Mouse (Mus musculus): ENCODE data around the gene Atxn1. TPM values are rescaled to one million over a fixed set of nuclear protein-coding genes. Genes with fewer than 3 reads are reported as not detected.

Gene Atxn1
- polyA plus RNA-seq, 1 experiment from 2014 or later: 10.4 TPM

- Histone ChIP-seq H3K4me2 (ENCODE audit: low read length) (no peak overlapping the region), H3K4me3 (ENCODE audit: low read depth, low read length) (no peak overlapping the region), H3K27me3 (ENCODE audit: control insufficient read depth, insufficient read depth, low read depth, low read length) (no peaks in the 10 kb centered on the region), H3K9me3 (replicated peaks; ENCODE audit: control insufficient read depth, low read length, poor library complexity, severe bottlenecking) (no peaks in the 10 kb centered on the region), H3K27ac (ENCODE audit: low read length) (no peak overlapping the region), H3K9ac (ENCODE audit: low read depth, low read length) (no peak overlapping the region), H3K36me3 (ENCODE audit: control insufficient read depth, insufficient read depth, low read length) (no peaks in the 10 kb centered on the region), H3K4me1 (ENCODE audit: control insufficient read depth, insufficient read depth, low read length) (no peaks in the 10 kb centered on the region)
- 75% methylated on average over 4 of the region's 4 CpGs for WGBS
- no peak for ATAC-seq
Measured at GRCm38 (mm10) chr13:45546946-45547345, 417.9 kb downstream of the Atxn1 start.

DNA sequence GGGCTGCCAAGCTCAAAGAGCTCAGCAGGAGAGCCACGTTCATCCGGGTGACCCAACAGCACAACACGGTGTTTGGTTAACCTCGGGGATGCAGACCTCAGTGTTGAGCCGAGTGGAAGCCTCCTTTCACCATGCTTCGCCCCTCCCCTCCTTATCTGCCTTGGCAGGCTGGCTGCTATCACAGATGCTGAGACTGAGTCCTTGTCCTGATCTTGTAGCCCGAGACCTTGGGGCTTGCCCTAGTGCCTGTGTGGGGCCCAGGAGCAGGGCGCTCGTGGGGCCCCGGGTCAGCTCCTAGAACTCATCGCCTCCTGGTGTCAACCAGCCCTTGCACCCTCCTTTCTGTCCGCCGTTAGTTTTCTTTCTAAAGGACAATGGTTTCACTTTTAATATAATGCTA, 418.8 kb downstream of the Atxn1 start:
- no peaks in the 10 kb centered on the region for H3K4me1 ChIP-seq (ENCODE audit: control insufficient read depth, insufficient read depth, low read length)
- H3K36me3 ChIP-seq (ENCODE audit: control insufficient read depth, insufficient read depth, low read length): no peaks in the 10 kb centered on the region
- H3K4me2 ChIP-seq (ENCODE audit: low read length): no peak overlapping the region
- no peak overlapping the region for H3K4me3 ChIP-seq (ENCODE audit: low read depth, low read length)
- no peak overlapping the region for H3K9ac ChIP-seq (ENCODE audit: low read depth, low read length)
- no peaks in the 10 kb centered on the region for H3K9me3 ChIP-seq (replicated peaks; ENCODE audit: control insufficient read depth, low read length, poor library complexity, severe bottlenecking)
- WGBS: 87% methylated on average over 13 of the region's 13 CpGs
- H3K27ac ChIP-seq (ENCODE audit: low read length): no peak overlapping the region
- ATAC-seq: no peak
- no peaks in the 10 kb centered on the region for H3K27me3 ChIP-seq (ENCODE audit: control insufficient read depth, insufficient read depth, low read depth, low read length)

GRCm38 (mm10) chr13:45539205-45539568, 425.6 kb downstream of the Atxn1 start:
- ATAC-seq: peak; percentile 95
- Histone ChIP-seq H3K4me3 (ENCODE audit: low read depth, low read length) (peak overlapping the region; percentile 42), H3K9ac (ENCODE audit: low read depth, low read length) (peak overlapping the region; percentile 70; the same call in 1 of the 2 replicates), H3K9me3 (replicated peaks; ENCODE audit: control insufficient read depth, low read length, poor library complexity, severe bottlenecking) (no peaks in the 10 kb centered on the region), H3K27me3 (ENCODE audit: control insufficient read depth, insufficient read depth, low read depth, low read length) (no peaks in the 10 kb centered on the region), H3K36me3 (ENCODE audit: control insufficient read depth, insufficient read depth, low read length) (no peaks in the 10 kb centered on the region), H3K4me1 (ENCODE audit: control insufficient read depth, insufficient read depth, low read length) (0 out of 2 replicates have a peak, but pooled peaks cover 2% of the 10 kb centered on the region), H3K4me2 (ENCODE audit: low read length) (peak overlapping the region; percentile 81), H3K27ac (ENCODE audit: low read length) (peak overlapping the region; percentile 85)
- 1% methylated on average over 10 of the region's 10 CpGs for WGBS

- 27% methylated on average over 10 of the region's 10 CpGs for WGBS
- Histone ChIP-seq H3K27ac (ENCODE audit: low read length) (peak overlapping the region; percentile 85), H3K36me3 (ENCODE audit: control insufficient read depth, insufficient read depth, low read length) (no peaks in the 10 kb centered on the region), H3K27me3 (ENCODE audit: control insufficient read depth, insufficient read depth, low read depth, low read length) (no peaks in the 10 kb centered on the region), H3K9me3 (replicated peaks; ENCODE audit: control insufficient read depth, low read length, poor library complexity, severe bottlenecking) (no peaks in the 10 kb centered on the region), H3K4me3 (ENCODE audit: low read depth, low read length) (peak overlapping the region; percentile 42), H3K4me2 (ENCODE audit: low read length) (peak overlapping the region; percentile 81), H3K9ac (ENCODE audit: low read depth, low read length) (peak overlapping the region; percentile 70; the same call in 1 of the 2 replicates), H3K4me1 (ENCODE audit: control insufficient read depth, insufficient read depth, low read length) (0 out of 2 replicates have a peak, but pooled peaks cover 2% of the 10 kb centered on the region)
- peak; percentile 96 for ATAC-seq
Measured at GRCm38 (mm10) chr13:45538532-45539204, 426.1 kb downstream of the Atxn1 start.

GRCm38 (mm10) chr13:45538091-45538490, 426.7 kb downstream of the Atxn1 start:
- H3K4me2 ChIP-seq (ENCODE audit: low read length): no peak overlapping the region
- no peak overlapping the region for H3K9ac ChIP-seq (ENCODE audit: low read depth, low read length)
- no peaks in the 10 kb centered on the region for H3K36me3 ChIP-seq (ENCODE audit: control insufficient read depth, insufficient read depth, low read length)
- H3K4me1 ChIP-seq (ENCODE audit: control insufficient read depth, insufficient read depth, low read length): 0 out of 2 replicates have a peak, but pooled peaks cover 2% of the 10 kb centered on the region
- no peaks in the 10 kb centered on the region for H3K27me3 ChIP-seq (ENCODE audit: control insufficient read depth, insufficient read depth, low read depth, low read length)
- no peaks in the 10 kb centered on the region for H3K9me3 ChIP-seq (replicated peaks; ENCODE audit: control insufficient read depth, low read length, poor library complexity, severe bottlenecking)
- H3K27ac ChIP-seq (ENCODE audit: low read length): no peak overlapping the region
- no peak overlapping the region for H3K4me3 ChIP-seq (ENCODE audit: low read depth, low read length)
- WGBS: 84% methylated on average over 9 of the region's 9 CpGs
- ATAC-seq: no peak

GRCm38 (mm10) chr13:45537110-45537509, 427.7 kb downstream of the Atxn1 start:
- Histone ChIP-seq H3K4me3 (ENCODE audit: low read depth, low read length) (no peak overlapping the region), H3K36me3 (ENCODE audit: control insufficient read depth, insufficient read depth, low read length) (no peaks in the 10 kb centered on the region), H3K4me2 (ENCODE audit: low read length) (no peak overlapping the region), H3K27me3 (ENCODE audit: control insufficient read depth, insufficient read depth, low read depth, low read length) (no peaks in the 10 kb centered on the region), H3K9ac (ENCODE audit: low read depth, low read length) (no peak overlapping the region), H3K4me1 (ENCODE audit: control insufficient read depth, insufficient read depth, low read length) (0 out of 2 replicates have a peak, but pooled peaks cover 2% of the 10 kb centered on the region), H3K9me3 (replicated peaks; ENCODE audit: control insufficient read depth, low read length, poor library complexity, severe bottlenecking) (no peaks in the 10 kb centered on the region), H3K27ac (ENCODE audit: low read length) (no peak overlapping the region)
- 84% methylated on average over 9 of the region's 9 CpGs for WGBS
- no peak for ATAC-seq

DNA sequence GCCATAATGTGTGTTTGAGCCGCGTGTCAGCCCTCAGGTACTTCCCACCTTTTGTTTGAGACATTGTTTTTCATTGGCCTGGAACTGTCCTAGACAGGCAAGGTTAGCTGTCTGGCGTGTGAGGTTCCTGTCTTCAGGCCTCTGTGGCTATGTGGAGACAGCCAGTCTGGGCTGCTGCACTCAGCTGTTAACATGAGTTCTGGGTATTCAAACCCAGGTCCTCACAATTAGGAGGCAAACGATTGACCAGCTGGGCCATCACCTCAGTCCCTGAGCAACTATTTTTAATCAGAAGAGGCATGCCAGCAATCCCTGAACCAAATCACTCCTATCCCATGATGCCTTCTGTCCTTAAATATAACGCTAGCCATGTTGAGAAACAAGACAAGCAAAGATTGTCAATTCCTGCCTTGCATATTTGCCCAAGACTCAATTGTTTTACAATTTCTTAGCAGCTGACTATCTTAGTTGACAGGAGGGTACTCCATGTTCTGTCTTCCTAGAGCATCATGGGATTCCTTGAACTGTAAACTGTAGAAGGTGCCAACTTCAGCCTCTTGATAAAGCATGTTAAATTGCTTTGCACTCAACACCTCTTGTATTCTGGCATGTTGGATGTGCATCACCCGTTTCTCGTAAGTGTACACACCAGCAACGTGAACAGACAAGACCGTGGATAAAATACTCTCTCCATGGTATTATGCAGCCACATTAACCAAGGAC, 428.9 kb downstream of the Atxn1 start:
- no peak overlapping the region for H3K27ac ChIP-seq (ENCODE audit: low read length)
- no peaks in the 10 kb centered on the region for H3K36me3 ChIP-seq (ENCODE audit: control insufficient read depth, insufficient read depth, low read length)
- no peak overlapping the region for H3K9ac ChIP-seq (ENCODE audit: low read depth, low read length)
- H3K4me1 ChIP-seq (ENCODE audit: control insufficient read depth, insufficient read depth, low read length): peaks cover 4% of the 10 kb centered on the region
- H3K9me3 ChIP-seq (replicated peaks; ENCODE audit: control insufficient read depth, low read length, poor library complexity, severe bottlenecking): no peaks in the 10 kb centered on the region
- H3K4me3 ChIP-seq (ENCODE audit: low read depth, low read length): no peak overlapping the region
- no peak overlapping the region for H3K4me2 ChIP-seq (ENCODE audit: low read length)
- 91% methylated on average over 9 of the region's 9 CpGs for WGBS
- no peaks in the 10 kb centered on the region for H3K27me3 ChIP-seq (ENCODE audit: control insufficient read depth, insufficient read depth, low read depth, low read length)
- no peak for ATAC-seq

DNA sequence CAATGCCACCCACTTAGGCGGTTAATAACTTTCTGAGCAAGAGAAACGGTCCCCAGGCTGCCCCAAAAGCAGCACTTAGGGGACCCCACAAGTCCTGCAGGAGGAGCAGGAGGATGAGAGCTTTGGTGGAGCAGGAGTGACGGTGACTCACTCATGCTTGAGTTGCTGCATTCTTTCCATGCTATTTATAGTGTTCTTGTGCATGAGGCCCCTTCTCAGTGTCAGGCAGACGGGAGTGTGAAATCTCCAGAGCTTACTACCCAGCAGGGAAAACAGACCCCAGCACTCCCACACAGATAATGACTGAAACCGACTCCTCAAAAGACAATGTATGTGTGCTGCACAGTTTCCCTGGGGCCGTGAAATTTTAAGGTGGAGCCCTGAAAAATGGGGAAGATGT, 434.1 kb downstream of the Atxn1 start:
- peaks cover 3% of the 10 kb centered on the region for H3K36me3 ChIP-seq (ENCODE audit: control insufficient read depth, insufficient read depth, low read length)
- no peak for ATAC-seq
- no peaks in the 10 kb centered on the region for H3K27me3 ChIP-seq (ENCODE audit: control insufficient read depth, insufficient read depth, low read depth, low read length)
- H3K4me3 ChIP-seq (ENCODE audit: low read depth, low read length): no peak overlapping the region
- H3K27ac ChIP-seq (ENCODE audit: low read length): no peak overlapping the region
- no peaks in the 10 kb centered on the region for H3K9me3 ChIP-seq (replicated peaks; ENCODE audit: control insufficient read depth, low read length, poor library complexity, severe bottlenecking)
- peaks cover 5% of the 10 kb centered on the region for H3K4me1 ChIP-seq (ENCODE audit: control insufficient read depth, insufficient read depth, low read length)
- WGBS: 22% methylated on average over 6 of the region's 6 CpGs
- no peak overlapping the region for H3K9ac ChIP-seq (ENCODE audit: low read depth, low read length)
- no peak overlapping the region for H3K4me2 ChIP-seq (ENCODE audit: low read length)

- Histone ChIP-seq H3K4me3 (ENCODE audit: low read depth, low read length) (no peak overlapping the region), H3K27me3 (ENCODE audit: control insufficient read depth, insufficient read depth, low read depth, low read length) (no peaks in the 10 kb centered on the region), H3K36me3 (ENCODE audit: control insufficient read depth, insufficient read depth, low read length) (peaks cover 3% of the 10 kb centered on the region), H3K27ac (ENCODE audit: low read length) (no peak overlapping the region), H3K9ac (ENCODE audit: low read depth, low read length) (no peak overlapping the region), H3K4me2 (ENCODE audit: low read length) (no peak overlapping the region), H3K9me3 (replicated peaks; ENCODE audit: control insufficient read depth, low read length, poor library complexity, severe bottlenecking) (no peaks in the 10 kb centered on the region), H3K4me1 (ENCODE audit: control insufficient read depth, insufficient read depth, low read length) (peaks cover 5% of the 10 kb centered on the region)
- 81% methylated on average over 4 of the region's 4 CpGs for WGBS
- no peak for ATAC-seq
Measured at GRCm38 (mm10) chr13:45528787-45529186, 436.0 kb downstream of the Atxn1 start.
